Mouse (Mus musculus) stomach, postnatal 0 days (tissue): Measurements from ENCODE around the gene Slc25a17.

Experiments
- CTCF ChIP-seq: IDR thresholded peaks from 2 replicates; pipeline ENCODE4 v1.5.1; 2016; ENCODE audit warnings: antibody characterized with exemption, low read depth, mild to moderate bottlenecking, moderate library complexity
- EP300 ChIP-seq: optimal IDR thresholded peaks from 2 replicates; pipeline ENCODE3; 2016; ENCODE audit warnings: antibody characterized with exemption

- TF ChIP-seq EP300 (no peak), CTCF (no peak)
Measured at GRCm38 (mm10) chr15:81298213-81298612, 62.4 kb downstream of the Slc25a17 start.
